In the genomic region with DNA sequence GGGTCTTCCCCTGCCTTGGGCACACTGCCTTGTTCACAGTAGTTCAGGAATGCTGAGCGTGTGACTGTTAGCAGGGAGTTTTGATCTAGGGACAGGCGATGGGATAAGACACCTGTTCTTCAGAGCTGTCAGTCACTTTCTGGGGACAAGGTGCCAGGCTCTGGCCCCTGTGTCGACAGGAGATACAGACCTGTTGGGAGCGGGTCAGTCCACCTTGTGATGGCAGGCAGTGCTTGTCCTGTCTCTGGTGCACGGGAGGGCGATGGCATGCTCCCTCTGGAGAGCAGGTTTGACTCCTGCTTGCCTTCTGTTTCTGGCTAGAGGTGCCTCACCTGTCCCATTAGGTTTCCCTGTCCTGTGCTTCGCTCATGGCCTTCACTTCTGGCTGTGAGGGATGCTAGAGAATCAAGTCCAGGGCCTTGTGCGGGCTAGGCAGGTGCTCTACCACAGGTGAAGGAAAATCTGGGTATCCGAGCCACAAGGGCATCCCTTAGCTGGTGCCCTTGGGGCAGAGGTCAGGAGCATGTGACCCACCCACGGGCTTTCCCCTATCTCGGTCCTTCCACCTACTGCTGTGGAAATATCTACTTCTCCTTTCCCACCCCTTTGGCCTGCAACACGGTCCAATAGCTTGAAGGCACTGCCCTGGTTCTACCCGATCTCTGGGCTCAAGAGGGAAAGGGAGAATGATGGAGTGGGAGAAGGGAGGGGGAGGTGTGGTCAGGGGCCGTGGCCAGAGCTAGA, we compare ENCODE assay signal across 19 mouse cellular contexts. TPM values are rescaled to one million over a fixed set of nuclear protein-coding genes. Genes with fewer than 3 reads are reported as not detected.
DNase-seq lines count a peak whose midpoint lies in the region; ATAC-seq lines count a peak whose summit lies in the region.
"Had no signal": no experiment of that assay in that cellular context is flagged by ENCODE, and none has a peak within 500 bp of the region (broad histone marks: within the 10 kb centered on the region; RNA-seq: fewer than 3 reads in every experiment).

No protein-coding gene starts in this region.

- H3K27ac ChIP-seq in heart, embryonic 15.5 days: peak overlapping the region; percentile 32
- H3K27ac ChIP-seq: liver, embryonic 15.5 days; macrophage; midbrain, embryonic 15.5 days; neural tube, embryonic 12.5 days; stomach, embryonic 15.5 days had no signal

- H3K4me3 ChIP-seq in heart, embryonic 15.5 days: no peak overlapping the region
- H3K4me3 ChIP-seq: liver, embryonic 15.5 days; midbrain, embryonic 15.5 days; neural tube, embryonic 12.5 days; stomach, embryonic 15.5 days had no signal

- H3K36me3 ChIP-seq in heart, embryonic 15.5 days: no peaks in the 10 kb centered on the region
- H3K36me3 ChIP-seq: liver, embryonic 15.5 days; midbrain, embryonic 15.5 days; neural tube, embryonic 12.5 days; stomach, embryonic 15.5 days had no signal

- peak; percentile 16 to 42 for DNase-seq in adrenal gland, adult (ENCODE audit: inconsistent age in 2 of 2, low spot score in 1 of 2)
- no peak for DNase-seq in adrenal gland, postnatal 4 days (ENCODE audit: low spot score in 2 of 2)
- no peak for DNase-seq in heart, adult 18-20 months
- peak; percentile 57 to 65 for DNase-seq in spleen, postnatal 36 days (ENCODE audit: low spot score in 2 of 2)
- DNase-seq in spleen, postnatal 10 days (ENCODE audit: low spot score in 2 of 2): no peak
- no peak for DNase-seq in cerebellum, adult 8-10 months
- DNase-seq: cerebellum, adult 18-20 months; kidney, adult 9 months; kidney, postnatal 4 days had no signal

- WGBS in heart, embryonic 15.5 days: 66% methylated on average over 14 of the region's 14 CpGs

- no peaks in the 10 kb centered on the region for H3K27me3 ChIP-seq in heart, embryonic 15.5 days
- H3K27me3 ChIP-seq: midbrain, embryonic 15.5 days; neural tube, embryonic 12.5 days; stomach, embryonic 15.5 days had no signal

- no peak for ATAC-seq in heart, embryonic 15.5 days (replicated peaks; ENCODE audit: insufficient number of reproducible peaks, insufficient read depth, low FRiP score, low read depth)
- peak; percentile 34 for ATAC-seq in monocyte, adult 5-6 weeks (replicated peaks; ENCODE audit: insufficient number of reproducible peaks, low FRiP score, low TSS enrichment, poor library complexity, severe bottlenecking)
- ATAC-seq: forebrain, embryonic 14.5 days; inflammation-experienced regulatory T-cells, adult 6 months; midbrain, embryonic 15.5 days had no signal

- no peaks in the 10 kb centered on the region for H3K9me3 ChIP-seq in heart, embryonic 15.5 days (replicated peaks)
- H3K9me3 ChIP-seq: liver, embryonic 15.5 days; midbrain, embryonic 15.5 days; neural tube, embryonic 12.5 days; stomach, embryonic 15.5 days had no signal

- H3K9ac ChIP-seq in heart, embryonic 15.5 days: no peak overlapping the region
- H3K9ac ChIP-seq: liver, embryonic 15.5 days; midbrain, embryonic 15.5 days; neural tube, embryonic 12.5 days; stomach, embryonic 15.5 days had no signal

- no peak overlapping the region for H3K4me2 ChIP-seq in heart, embryonic 15.5 days
- H3K4me2 ChIP-seq: liver, embryonic 15.5 days; midbrain, embryonic 15.5 days; neural tube, embryonic 12.5 days; stomach, embryonic 15.5 days had no signal

- H3K4me1 ChIP-seq in heart, embryonic 15.5 days (replicated peaks): peaks cover 58% of the 10 kb centered on the region

RNA-seq across cellular contexts. Expression of a gene that starts 2.6 kb away (rescaled TPM):
- 10 to 100 TPM; 64.5 to 79.0 TPM for total RNA-seq in adrenal gland, postnatal 4 days (2021)
- 10.6 and 12.5 TPM in 2 replicates for polyA plus RNA-seq in heart, embryonic 15.5 days (2015; fragmentation: Nextera tagmentation; extraction: Ambion mirVana)
- total RNA-seq in heart, adult 18-20 months (2021): 10 to 100 TPM in 1 of 2 experiments, 1 to 10 TPM in 1; 7.7 to 10.5 TPM
- 717 to 1,434 TPM (median 717 TPM) in 3 replicates for total RNA-seq in monocyte, adult 5-6 weeks (2017)

RNA-seq across cellular contexts. Expression of a gene that starts 27.4 kb away (rescaled TPM):
- total RNA-seq in adrenal gland, postnatal 4 days (2021): 10 to 100 TPM; 37.8 to 38.9 TPM
- 52.0 and 59.9 TPM in 2 replicates for polyA plus RNA-seq in heart, embryonic 15.5 days (2015; fragmentation: Nextera tagmentation; extraction: Ambion mirVana)
- 10 to 100 TPM; 20.0 to 21.3 TPM for total RNA-seq in heart, adult 18-20 months (2021)
- total RNA-seq in monocyte, adult 5-6 weeks (2017): 52.9 to 72.0 TPM (median 58.7 TPM) in 3 replicates

RNA-seq across cellular contexts. Expression of a gene that starts 32.6 kb away (rescaled TPM):
- total RNA-seq in adrenal gland, postnatal 4 days (2021): 10 to 100 TPM; 18.6 to 20.3 TPM
- 3.3 and 5.0 TPM in 2 replicates for polyA plus RNA-seq in heart, embryonic 15.5 days (2015; fragmentation: Nextera tagmentation; extraction: Ambion mirVana)
- total RNA-seq in heart, adult 18-20 months (2021): 1 to 10 TPM; 8.7 to 9.7 TPM
- 4.9 to 10.8 TPM (median 9.0 TPM) in 3 replicates for total RNA-seq in monocyte, adult 5-6 weeks (2017)

RNA-seq across cellular contexts. Expression of a gene that starts 36.4 kb away (rescaled TPM):
- total RNA-seq in adrenal gland, postnatal 4 days (2021): 1 to 10 TPM; 2.6 to 3.4 TPM
- polyA plus RNA-seq in heart, embryonic 15.5 days (2015; fragmentation: Nextera tagmentation; extraction: Ambion mirVana): 3.1 and 4.8 TPM in 2 replicates
- total RNA-seq in heart, adult 18-20 months (2021): 1 to 10 TPM in 1 of 2 experiments, under 1 TPM in 1; 0.69 to 1.1 TPM
- 0.75 to 1.4 TPM in 2 of 3 replicates, not detected in the other for total RNA-seq in monocyte, adult 5-6 weeks (2017)
- total RNA-seq: hematopoietic stem cell, adult 5-6 weeks had no signal
- polyA plus RNA-seq: macrophage had no signal

Comparison
In these comparisons a context has a peak if more than half of its experiments do, and no peak if none do; other contexts are left out.
1. DNase-seq: peak in adrenal gland, adult (2 of 2) and spleen, postnatal 36 days (2 of 2); none in adrenal gland, postnatal 4 days (0 of 2), heart, adult 18-20 months (0 of 2), spleen, postnatal 10 days (0 of 2) and cerebellum, adult 8-10 months (single experiment).
2. RNA of a gene that starts 2.6 kb away (total RNA-seq): 717 to 1,434 TPM in monocyte, adult 5-6 weeks and 64.5 to 79.0 TPM in adrenal gland, postnatal 4 days; 7.7 to 10.5 TPM in heart, adult 18-20 months; every median in the first group is over 4 times any median in the second.